Mouse (Mus musculus) WW6 (cell line): Measurements from ENCODE around the gene 1500011B03Rik.
"Not testable (repeated sequence)": the region's sequence is repeated elsewhere in the genome, so short reads cannot be mapped to it uniquely, and the experiment has no call there.

Source experiments
- DNase-seq: peaks from one replicate; pipeline ENCODE4 v3.0.0-alpha.2; 2013; ENCODE audit warnings: low read depth, low spot score

1500011B03Rik gene

DNA sequence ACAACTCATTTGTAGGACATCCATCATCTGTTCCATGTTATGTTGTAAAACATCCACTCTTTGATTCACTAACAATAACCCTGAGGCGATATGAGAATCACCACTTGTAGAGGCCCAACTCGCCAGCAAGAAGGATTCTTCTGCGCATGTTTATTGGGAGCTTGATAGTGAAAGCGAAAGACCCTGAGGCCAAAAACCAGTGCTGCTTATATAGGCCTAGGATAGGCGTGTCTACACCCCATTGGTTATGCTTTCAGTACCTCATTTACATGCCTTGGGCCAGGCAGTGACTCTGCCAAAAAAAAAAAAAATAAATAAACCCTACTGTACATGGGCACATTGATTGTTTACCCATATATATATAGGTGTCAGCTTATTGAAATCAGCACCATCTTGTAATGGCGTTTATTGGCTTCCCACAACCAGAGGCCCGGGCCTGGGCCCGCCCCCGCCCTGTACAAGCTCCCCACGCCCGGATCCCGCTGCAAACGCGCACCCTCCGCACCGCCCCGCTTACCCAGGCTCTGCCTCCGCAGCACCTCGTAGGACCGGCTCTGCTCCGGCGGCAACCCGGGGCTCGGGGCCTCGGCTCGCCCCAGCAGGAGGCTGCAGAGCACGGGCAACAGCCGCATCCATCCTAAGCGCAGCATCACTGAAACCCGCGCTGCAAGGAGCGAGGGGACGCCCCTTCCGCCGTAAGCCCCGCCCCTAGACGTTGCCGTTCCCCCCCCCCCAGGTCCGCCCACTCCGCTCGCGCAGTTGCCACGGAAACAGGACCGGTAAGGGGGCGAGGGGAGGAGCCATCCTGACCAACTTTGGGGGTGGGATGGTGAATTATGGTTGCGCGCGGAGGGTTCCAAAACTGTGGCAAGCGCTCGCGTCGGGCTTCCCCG is at the start of gene 1500011B03Rik:
TSS of gene 1500011B03Rik (minus strand) at position 673 of the 893 bp plus-strand sequence.
- DNase-seq: no peak

DNA sequence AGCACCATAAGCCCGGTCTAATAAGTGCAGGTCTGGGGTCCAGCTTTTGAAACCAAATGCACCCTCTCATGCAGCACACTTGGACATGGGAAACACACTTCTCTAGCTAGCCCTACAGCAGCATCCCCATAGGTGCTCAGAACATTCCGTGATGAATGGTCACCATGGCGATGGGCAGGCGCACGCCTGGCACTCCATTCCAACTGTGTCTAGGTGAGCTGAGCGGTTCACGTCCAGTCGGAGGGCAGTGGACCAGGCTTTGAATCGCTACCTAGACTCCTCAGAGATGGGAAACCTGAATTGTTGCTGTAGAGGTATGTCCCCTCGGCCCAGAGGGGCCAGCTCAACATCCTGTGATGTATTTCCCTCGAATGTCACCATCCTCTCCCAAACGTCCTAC is 42.0 kb upstream of the 1500011B03Rik start:
- no peak for DNase-seq

DNA sequence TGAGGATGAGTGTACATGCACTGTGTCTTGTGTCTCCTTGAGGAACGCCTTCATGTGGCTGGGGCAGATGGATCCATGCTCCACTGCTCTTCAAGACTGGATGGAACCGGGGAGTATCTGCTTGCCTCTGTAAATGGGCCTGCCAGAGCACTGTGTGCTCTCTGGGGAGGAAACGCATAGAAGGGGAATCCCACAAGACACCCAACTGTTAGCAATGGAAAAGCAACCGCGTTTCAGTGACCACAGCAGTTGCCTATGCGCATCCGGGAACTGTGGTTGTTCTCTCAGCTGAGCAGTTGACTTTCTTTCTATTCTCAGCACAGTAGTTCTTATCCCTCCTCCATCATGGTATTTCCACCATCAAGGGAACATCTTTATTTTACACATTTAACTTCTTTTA is 41.5 kb upstream of the 1500011B03Rik start:
- no peak for DNase-seq

DNA sequence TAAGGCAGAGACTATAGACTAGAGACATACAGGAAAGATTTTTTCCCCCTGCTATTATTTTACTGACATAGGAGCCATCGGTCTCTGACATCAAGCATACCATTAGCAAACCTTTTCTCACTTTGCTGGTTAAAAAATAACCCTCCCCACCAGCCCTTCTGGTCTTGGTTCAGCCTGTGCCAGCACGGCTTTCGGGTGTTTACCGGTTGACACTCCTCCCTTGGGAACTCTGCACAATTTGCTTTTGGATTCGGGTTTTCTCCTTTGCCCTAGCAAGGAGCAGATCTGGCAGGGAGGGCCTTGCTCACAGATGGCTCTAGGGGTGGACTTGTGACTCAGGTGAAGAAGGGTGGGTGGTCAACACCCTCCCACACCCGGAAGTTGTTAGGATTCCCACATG is 38.5 kb upstream of the 1500011B03Rik start:
- DNase-seq: no peak

DNA sequence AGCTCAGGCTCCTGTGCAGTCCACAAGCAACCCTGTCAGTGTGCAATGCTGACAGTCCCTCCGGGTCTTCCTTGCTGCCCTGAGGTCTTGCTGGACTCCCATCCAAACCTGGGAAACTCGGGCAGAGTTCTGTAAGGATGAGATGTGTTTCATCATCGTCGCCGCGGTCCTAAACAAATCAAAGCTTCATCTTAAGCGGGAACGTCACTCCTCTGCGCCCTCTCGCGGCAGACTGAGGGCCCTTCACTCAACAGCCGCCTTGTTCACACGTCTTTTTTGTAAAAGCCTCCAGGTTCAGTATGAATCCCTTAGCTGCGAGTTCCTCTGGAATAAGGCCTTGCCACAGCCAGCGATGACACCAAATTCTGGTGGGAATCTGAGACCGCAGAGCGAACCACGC is 36.0 kb upstream of the 1500011B03Rik start:
- peak; percentile 76 for DNase-seq

DNA sequence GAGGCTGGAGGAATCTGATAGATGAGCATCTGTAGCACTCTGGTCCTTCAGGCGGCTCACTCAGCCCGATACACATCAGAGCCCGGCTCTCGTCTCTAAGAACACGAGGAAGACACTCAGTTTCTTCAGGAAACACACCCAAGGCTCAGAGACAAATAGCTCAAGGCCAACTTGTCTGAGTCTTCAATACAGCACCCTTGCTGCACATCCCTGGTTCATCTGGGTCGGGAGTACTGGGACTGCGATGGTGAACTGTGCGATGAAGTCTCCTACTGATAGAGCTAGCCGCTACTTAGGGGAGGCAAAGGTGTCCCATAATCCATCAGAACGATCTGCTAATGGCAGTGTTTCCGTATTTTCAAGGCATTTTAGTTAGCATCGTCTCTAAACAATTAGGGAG is 35.3 kb upstream of the 1500011B03Rik start, which contains the start of gene Gm9936:
TSS of gene Gm9936 (minus strand) at position 101 of the 400 bp plus-strand sequence.
- no peak for DNase-seq

DNA sequence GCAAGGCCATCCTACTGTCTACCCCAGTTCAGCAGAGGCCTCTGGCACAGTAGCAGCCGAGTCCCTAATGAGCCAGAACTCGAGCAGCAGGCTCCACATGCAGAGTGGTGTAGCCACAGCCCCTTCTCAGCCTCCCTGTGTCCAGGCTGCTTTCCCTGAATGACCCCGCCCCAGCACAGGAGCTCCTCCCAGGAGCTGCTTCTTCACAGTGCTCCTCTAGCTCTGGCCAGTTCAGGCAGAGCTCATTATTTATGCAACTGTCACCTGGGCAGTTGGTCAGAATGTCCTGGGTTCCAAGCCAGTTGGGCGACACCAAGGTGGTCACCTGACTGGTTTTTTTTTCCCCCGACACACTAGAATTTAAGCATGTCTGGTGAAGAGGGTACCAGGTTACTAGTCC is 30.1 kb upstream of the 1500011B03Rik start, which contains the start of gene 4930519G04Rik:
TSS of gene 4930519G04Rik (plus strand) at position 301 of the 400 bp plus-strand sequence.
- DNase-seq: not testable (repeated sequence)

DNA sequence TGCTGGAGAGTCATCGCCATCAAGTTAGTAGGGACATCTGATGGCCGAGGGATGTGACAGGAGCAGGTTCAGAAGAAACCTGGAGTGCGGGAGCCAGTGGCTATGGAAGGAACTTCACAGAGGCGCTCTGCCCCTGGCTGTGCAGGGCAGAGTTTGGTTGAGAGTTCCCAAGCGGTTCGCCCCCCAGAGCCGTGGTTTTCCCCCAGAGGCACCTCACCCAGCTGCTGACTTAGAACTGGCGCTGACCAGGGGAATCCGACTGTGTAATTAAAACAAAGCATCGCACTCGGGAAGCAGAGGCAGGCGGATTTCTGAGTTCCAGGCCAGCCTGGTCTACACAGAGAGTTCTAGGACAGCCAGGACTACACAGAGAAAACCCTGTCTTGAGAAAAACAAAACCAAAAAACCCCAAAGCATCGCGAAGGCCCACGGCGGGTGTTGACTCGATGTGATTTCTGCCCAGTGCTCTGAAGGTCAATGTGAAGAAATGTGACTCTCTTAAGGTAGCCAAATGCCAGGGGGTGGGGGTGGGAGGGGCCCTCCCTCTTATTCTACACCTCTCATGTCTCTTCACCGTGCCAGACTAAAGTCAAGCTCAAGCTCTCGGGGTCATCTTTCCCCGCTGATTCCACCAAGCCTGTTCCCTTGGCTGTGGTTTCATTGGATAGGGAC is 28.4 kb upstream of the 1500011B03Rik start:
- no peak for DNase-seq

DNA sequence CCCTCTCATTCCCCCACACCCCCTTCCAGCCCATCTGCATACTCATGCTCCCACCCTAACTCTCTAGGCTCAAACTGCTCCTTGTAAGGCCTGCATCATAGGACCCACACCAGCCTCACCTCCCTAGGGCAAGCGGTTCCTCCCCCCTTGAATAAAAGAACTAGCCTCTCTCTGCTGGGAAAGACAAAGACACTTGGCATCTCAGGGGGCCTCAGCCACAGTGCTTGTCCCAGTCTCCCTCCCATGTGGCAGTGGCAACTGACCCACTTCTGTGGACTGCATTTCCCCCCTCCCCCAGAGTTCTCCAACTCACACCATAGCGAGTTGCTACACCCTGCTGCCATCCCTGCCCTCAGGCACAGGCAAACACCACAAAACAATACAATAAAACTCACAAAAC is 21.1 kb upstream of the 1500011B03Rik start:
- DNase-seq: not testable (repeated sequence)

DNA sequence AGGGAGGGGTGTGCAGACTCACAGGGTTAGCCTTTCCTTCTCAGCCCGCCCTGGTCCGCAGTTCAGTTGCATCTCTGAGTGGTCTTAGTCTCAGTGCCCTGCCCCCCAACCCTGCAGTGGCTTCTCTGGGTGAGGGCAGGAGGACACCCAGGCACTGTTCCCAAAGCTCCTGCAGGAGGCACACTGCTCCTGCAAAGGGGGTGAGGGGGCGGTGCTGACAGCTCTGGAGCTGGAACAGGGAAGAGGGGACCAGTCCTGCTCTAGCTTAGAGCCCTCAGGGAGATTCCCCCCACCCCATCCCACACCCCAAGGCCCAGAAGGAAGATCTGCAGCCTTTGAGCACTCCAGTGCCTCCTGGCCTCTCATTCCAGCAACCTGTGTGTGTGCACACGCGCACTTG is 19.4 kb upstream of the 1500011B03Rik start:
- no peak for DNase-seq

DNA sequence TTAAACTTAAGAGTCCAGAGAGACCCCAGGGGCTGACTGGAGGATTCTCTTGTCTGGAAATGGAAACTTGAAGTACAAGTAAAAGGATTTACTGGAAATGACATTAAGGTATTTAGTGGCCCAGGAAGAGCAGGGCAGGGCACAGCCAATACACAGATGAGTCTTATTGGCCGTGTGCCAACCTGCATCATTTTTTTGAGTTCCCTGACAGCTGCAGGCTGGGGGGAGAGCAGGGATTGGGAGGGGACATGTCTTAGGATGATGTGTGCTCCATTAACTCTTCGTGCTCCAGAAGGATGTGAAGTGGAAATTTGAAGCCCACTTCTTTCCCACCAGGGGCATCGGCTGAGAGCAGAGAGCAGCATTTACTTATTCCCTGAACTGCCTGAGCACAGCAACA is 18.9 kb upstream of the 1500011B03Rik start:
- DNase-seq: not testable (repeated sequence)

DNA sequence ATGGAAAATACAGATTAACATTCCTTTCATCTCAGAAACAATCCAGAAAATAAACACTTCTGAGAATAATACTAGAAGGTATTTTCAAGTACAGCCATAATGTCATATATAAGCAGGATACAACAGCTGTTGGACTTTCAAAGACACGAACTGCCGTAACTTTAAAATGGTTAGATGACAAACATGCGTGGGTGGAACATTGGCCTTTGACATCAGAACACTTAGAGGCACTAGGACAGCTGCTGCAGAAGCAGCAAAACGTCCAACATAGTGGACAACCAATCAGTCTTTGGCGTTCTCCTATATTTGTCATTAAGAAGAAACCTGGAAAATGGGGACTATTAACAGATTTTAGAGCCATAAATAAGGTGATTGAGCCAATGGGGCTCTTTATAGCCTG is 17.2 kb upstream of the 1500011B03Rik start:
- not testable (repeated sequence) for DNase-seq

DNA sequence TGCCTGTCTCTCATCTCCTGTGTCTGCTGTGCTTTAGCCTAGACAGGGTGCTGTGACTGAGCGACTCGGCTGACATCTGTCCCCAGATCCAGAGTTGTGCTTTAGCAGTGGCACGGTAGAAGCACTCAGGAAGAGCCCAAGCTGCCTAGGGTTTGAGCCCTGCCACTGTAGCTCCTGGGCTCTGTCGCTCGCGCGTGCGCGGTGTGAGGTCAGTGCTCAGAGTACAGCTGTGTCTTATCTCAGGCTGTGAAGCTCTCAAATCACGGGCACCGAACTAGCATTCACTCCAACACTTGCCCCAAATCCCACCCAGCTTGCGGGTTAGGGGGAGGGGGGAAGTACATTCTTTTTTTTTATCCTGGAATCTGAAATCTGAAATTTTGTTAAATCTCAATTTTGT is 13.6 kb upstream of the 1500011B03Rik start:
- no peak for DNase-seq

DNA sequence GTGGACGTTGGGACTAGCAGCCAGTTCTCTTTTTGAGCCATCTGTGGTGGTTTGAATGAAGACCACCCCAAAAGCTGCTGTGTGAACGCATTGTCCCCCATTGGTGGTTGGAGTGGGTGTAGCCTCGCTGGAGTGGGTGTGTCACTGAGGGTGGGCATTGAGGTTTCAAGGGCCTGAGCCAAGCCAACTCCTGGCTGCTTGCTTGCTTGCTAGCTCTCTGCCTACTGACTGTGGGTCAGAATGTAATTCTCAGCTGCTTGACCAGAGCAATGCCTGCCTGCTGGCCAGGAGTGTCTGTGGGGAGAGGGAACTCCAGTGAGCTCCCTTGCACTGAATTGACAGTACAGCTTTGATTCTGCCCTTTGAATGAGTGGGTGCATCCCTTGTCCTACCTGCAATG is 6.5 kb upstream of the 1500011B03Rik start:
- no peak for DNase-seq

DNA sequence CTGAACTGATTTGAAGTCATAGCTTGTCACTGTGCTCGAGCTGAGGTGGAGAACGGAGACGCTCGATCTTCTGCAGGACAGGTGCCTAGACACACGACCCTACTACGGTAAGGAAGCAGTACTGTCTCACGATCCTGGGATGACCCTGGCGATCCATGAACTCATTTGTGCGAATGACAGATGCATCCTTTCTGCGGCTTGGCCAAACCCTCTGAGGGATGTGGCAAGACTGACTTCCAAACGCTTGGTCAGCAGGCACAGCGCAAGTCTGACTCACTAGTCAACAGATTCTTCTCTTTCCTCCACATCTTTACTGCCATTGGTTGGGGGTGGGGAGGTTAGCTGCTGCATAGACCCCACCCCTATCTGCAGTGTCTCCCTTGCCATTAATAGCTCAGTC is 4.2 kb upstream of the 1500011B03Rik start:
- DNase-seq: no peak

DNA sequence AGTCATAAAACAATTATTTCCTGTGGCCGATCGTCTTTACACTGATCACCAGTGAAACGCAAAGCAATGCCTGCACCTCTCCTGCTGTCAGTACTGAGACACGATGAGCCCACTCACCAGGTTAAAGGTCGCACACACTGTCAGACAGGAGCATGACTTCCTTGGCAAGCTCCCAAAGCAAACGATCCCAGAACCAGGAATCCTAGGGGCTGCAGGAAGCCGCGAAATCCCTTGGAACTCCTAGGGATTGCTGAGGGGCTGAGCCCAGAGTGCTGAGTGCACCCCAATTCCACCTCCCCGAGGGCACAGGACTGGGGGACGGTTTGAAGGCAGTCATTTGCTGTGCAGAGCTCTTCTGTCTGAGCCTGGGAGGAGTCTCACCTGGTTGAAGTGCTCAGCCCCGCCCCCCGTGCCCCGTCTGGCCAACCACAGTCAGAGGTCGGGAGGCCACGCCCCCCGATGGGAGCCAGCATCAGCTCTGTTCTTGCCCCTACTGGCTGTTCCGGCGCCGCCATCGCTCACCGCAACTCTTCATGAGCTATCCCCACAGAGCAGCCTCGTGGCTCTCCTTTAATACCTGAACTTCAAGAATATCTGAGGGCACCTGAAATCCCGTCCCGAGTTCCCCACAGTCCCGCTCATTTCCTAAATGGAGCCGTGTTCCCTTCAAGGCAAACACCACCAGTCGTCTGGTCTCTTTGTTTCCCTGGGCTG is 2.9 kb upstream of the 1500011B03Rik start:
- peak; percentile 98 for DNase-seq

DNA sequence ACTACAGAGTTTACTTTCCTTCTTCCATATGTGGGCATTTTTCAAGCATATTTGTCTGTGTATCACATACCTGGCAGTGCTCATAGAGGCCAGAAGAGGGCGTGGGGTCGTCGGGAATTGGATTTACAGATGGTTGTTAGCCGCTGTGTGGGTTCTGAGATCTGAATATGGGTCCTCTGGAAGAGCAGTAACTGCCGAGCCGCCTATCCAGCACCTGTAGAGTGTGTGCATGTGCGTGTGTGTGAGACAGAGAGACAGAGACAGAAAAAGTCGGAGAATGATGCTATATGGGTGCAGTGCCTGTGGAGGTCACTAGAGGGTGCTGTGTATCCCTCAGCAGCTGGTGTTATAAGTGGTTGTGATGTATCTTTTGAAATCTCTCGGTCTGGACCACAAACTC is 929 bp upstream of the 1500011B03Rik start:
- no peak for DNase-seq

DNA sequence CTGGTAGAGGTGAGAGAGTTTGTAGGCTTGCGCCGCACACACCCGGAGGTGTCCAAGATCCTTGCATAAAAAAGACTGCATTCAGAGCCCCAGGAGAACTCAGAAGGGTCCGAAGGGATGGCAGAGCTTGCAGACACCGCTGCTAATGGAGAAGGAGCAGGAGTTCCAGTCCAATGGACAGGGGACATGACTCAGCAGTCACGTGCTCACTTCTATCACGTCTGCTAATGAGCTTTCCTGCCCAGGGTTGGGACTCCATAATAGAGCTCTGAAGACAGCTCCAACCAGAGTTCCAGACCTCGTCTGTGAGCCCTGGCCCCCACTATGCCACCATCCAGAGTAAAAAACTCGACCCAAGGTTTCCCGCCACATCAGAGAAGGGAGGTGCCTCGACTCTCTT is 5.1 kb downstream of the 1500011B03Rik start:
- DNase-seq: no peak

DNA sequence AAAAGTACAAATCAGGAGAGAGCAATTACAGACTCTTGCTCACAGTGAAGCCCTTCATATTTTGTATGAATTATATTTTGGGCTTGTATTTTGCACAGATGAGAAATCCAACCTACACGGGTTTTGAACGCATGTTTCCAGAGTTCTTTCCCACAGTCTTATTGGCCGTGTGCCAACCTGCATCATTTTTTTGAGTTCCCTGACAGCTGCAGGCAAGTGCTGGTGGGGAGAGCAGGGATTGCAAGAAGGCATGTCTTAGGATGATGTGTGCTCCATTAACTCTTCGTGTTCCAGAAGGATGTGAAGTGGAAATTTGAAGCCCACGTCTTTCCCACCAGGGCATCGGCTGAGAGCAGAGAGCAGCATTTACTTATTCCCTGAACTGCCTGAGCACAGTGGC is 6.7 kb downstream of the 1500011B03Rik start:
- DNase-seq: no peak

DNA sequence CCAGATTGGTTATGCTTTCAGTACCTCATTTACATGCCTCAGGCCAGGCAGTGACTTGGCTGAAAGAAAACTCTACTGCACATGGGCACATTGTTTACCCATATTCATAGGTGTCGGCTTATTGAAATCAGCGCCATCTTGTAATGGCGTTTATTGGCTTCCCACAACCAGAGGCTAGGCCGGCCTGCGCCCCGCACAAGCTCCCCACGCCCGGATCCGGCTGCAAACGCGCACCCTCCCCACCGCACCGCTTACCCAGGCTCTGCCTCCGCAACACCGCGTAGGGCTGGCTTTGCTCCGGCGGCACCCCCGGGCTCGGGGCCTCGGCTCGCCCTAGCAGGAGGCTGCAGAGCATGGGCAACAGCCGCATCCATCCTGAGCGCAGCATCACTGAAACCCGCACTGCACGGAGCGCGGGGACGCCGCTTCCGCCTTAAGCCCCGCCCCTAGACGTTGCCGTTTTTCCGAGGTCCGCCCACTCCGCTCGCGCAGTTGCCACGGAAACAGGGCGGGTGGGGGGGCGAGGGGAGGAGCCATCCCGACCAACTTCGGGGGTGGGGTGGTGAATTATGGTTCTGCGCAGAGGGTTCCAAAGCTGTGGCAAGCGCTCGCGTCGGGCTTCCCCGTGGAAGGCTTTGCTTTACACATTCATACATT is 9.6 kb downstream of the 1500011B03Rik start:
- no peak for DNase-seq

DNA sequence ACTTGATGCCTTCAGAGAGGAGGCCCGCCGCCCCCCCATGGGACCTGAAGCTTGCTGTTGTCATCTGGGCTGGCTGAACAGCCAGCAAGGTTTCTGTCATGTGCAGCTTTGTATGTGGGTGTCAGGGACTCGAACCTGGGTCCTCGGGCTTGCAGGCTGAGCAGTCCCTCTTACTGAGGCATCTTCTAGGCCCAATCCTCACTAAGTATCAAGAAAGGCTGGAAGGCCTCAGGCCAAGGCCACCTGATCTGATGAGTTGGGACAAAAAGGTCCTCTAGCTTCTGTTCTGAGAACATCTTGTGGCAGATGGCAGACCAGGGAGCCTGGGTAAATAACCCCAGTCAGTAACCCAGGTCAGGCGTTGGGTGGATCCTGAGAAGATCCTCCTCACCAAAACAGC is 13.4 kb downstream of the 1500011B03Rik start:
- DNase-seq: no peak
